Mouse (Mus musculus) MEL (cell line): ENCODE data around the gene Cul1.
"Not testable (repeated sequence)": the region's sequence is repeated elsewhere in the genome, so short reads cannot be mapped to it uniquely, and the experiment has no call there.

Experiments used
- CTCF ChIP-seq, 3 experiments: IDR thresholded peaks in 2 of 3; conservative IDR thresholded peaks in 1 of 3; 2 replicates each; pipeline ENCODE4 v1.5.1; 2011 to 2012; ENCODE audit warnings: low read length in 3 of 3, low read depth in 2 of 3, mild to moderate bottlenecking in 2 of 3, improper control_type of control experiment in 1 of 3, inconsistent platforms in 1 of 3, mixed read lengths in 1 of 3, moderate library complexity in 1 of 3; ENCODE audit not compliant: control insufficient read depth in 1 of 3, insufficient read depth in 1 of 3, poor library complexity in 1 of 3, severe bottlenecking in 1 of 3
- EP300 ChIP-seq, 2 experiments: IDR thresholded peaks; 2 replicates each; pipeline ENCODE4 v1.6.1; 2011; ENCODE audit warnings: improper control_type of control experiment in 2 of 2, low read length in 2 of 2, low read depth in 1 of 2, mild to moderate bottlenecking in 1 of 2
- GABPA ChIP-seq: IDR thresholded peaks from 2 replicates; pipeline ENCODE4 v1.6.1; 2012; ENCODE audit warnings: low read depth, mild to moderate bottlenecking, inconsistent platforms, low read length, improper control_type of control experiment, moderate library complexity
- MAFK ChIP-seq: IDR thresholded peaks from 2 replicates; pipeline ENCODE4 v1.6.1; 2011; ENCODE audit warnings: low read depth, mild to moderate bottlenecking, low read length, improper control_type of control experiment, borderline replicate concordance
- MAZ ChIP-seq: IDR thresholded peaks from 2 replicates; pipeline ENCODE4 v1.6.1; 2012; ENCODE audit warnings: low read depth, mild to moderate bottlenecking, inconsistent platforms, low read length, improper control_type of control experiment
- POLR2A ChIP-seq, 2 experiments: IDR thresholded peaks; 2 replicates each; pipeline ENCODE4 v1.6.1; 2011 to 2012; ENCODE audit warnings: low read length in 2 of 2, mild to moderate bottlenecking in 2 of 2, control low read depth in 1 of 2, improper control_type of control experiment in 1 of 2, low read depth in 1 of 2, moderate library complexity in 1 of 2; ENCODE audit not compliant: control insufficient read depth in 1 of 2, insufficient read depth in 1 of 2, poor library complexity in 1 of 2
- SMC3 ChIP-seq: IDR thresholded peaks from 2 replicates; pipeline ENCODE4 v1.6.1; 2011; ENCODE audit warnings: low read depth, low read length, improper control_type of control experiment
- USF1 ChIP-seq: IDR thresholded peaks from 2 replicates; pipeline ENCODE4 v1.6.1; 2014; ENCODE audit warnings: low read depth, mild to moderate bottlenecking, inconsistent platforms, low read length, improper control_type of control experiment, moderate library complexity
- USF2 ChIP-seq, 2 experiments: IDR thresholded peaks; 2 replicates each; pipeline ENCODE4 v1.6.1; 2011 to 2012; ENCODE audit warnings: improper control_type of control experiment in 2 of 2, low read length in 2 of 2, borderline replicate concordance in 1 of 2, inconsistent platforms in 1 of 2, low read depth in 1 of 2, mild to moderate bottlenecking in 1 of 2; ENCODE audit not compliant: insufficient read depth in 1 of 2
- ZMIZ1 ChIP-seq: IDR thresholded peaks from 2 replicates; pipeline ENCODE4 v1.6.1; 2012; ENCODE audit warnings: low read depth, mild to moderate bottlenecking, inconsistent platforms, low read length, improper control_type of control experiment, moderate library complexity

- TF ChIP-seq EP300 (IDR thresholded peaks at IDR 0.05; ENCODE audit: low read depth in 1 of 2, low read length in 2 of 2); GABPA; POLR2A (IDR thresholded peaks at IDR 0.05; ENCODE audit: control insufficient read depth in 1 of 2, insufficient read depth in 1 of 2, low read depth in 1 of 2, low read length in 2 of 2, poor library complexity in 1 of 2); MAFK; USF2 (IDR thresholded peaks at IDR 0.05; ENCODE audit: borderline replicate concordance in 1 of 2, insufficient read depth in 1 of 2, low read depth in 1 of 2, low read length in 2 of 2); SMC3; USF1; MAZ; ZMIZ1; CTCF (IDR thresholded peaks at IDR 0.05 in 2 of 3, conservative IDR thresholded peaks at IDR 0.05 in 1 of 3; ENCODE audit: control insufficient read depth in 1 of 3, insufficient read depth in 1 of 3, low read depth in 2 of 3, low read length in 3 of 3, poor library complexity in 1 of 3, severe bottlenecking in 1 of 3): not testable (repeated sequence)
Observed at GRCm38 (mm10) chr6:47432795-47433194, 20.4 kb upstream of the Cul1 start.
